Mouse (Mus musculus) testis, postnatal 10 days (tissue): ENCODE measurements around the gene Glipr1l3.
"Not testable (repeated sequence)": the region's sequence is repeated elsewhere in the genome, so short reads cannot be mapped to it uniquely, and the experiment has no call there.

Source experiments
- DNase-seq: peaks from one replicate; pipeline ENCODE4 v3.0.0; 2021; ENCODE audit warnings: low spot score

Glipr1l3 gene

DNA sequence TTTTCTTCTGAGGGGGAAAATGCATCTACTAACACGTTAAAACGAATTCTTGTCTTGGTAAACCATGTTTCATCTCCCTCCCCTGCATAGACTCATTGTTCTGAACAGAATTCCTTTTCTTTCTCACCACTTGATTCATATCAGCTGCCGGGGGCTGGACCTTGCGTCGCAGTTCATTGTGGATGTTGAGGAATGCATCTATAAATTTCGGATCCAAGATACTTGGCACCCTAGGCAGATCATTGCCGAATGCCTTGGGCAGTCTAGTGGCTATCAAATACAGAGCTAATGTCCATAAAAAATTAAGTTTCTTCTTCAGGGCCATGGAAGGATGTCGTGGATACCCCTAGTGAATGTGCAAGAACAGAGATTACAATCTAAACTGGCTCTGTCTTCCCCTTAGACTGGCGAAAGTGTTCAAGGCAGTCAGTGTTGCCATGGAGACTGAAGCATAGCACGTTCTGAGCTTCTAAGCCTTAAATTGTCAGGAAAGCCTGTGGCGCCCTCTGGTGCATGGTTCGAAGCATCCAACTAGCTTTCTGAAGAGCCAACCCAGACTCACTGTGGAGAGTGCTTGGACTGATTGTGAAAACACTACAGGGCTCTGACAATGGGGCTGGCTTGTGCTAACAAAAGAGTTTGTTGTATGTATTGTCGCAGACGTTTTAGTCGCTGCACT lies at the start of gene Glipr1l3:
TSS of gene Glipr1l3 (minus strand) at position 446 of the 679 bp plus-strand sequence.
- DNase-seq, result peak; percentile 80

DNA sequence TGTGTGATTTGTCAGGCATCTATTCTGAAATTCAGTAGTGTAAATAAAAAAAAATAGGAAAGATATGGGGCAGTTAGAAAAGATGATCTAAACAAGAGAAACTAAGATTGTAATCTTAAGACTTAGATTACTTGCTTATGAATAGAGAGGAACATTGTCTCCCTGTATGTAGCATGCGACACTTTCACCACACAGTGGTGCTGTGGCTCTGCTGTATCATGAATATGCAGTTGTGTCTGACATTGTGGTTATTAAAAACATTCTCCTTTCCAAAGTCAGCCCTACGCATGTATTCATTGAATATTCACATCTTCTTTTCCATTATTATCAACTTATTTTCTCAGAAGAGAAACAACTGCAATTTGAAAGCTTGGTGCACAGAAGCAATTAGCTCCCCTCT lies 43.3 kb upstream of the Glipr1l3 start:
- peak; percentile 47 for DNase-seq

DNA sequence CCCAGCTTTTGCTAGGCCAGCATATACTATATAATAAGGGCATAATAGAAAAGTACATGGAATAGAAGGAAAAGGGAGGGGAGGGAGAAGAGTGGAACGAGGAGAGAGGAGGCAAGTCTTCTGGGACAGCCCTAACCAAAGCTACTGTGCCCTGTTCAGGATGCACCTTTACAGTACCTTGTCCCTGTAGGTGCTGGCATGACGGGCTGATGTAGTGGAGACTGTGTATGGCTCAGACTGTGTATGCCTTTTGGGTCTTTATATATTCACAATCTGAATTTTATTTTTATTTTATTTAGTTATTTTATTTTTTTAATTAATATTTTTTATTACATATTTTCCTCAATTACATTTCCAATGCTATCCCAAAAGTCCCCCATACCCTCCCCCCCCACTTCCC lies 33.8 kb upstream of the Glipr1l3 start:
- not testable (repeated sequence) for DNase-seq

DNA sequence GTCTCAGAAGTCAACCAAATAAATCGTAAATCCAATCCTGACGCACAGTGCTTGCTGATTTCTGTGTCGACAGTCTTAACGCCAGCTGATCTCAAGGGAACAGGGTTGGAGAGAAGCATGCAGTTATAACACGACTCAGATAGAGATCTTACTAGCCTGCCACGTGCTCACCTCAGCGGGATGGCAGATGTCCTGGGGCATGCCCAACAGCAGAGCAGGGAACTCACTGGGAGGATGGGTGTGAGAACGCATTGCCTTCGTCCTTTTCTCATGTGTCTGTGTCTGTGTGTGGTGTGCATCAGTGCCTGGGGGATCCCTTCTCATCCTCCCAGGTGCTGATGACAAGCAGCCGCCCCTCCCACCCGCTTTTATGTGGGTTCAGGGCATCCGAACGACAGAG lies 16.9 kb upstream of the Glipr1l3 start:
- not testable (repeated sequence) for DNase-seq

DNA sequence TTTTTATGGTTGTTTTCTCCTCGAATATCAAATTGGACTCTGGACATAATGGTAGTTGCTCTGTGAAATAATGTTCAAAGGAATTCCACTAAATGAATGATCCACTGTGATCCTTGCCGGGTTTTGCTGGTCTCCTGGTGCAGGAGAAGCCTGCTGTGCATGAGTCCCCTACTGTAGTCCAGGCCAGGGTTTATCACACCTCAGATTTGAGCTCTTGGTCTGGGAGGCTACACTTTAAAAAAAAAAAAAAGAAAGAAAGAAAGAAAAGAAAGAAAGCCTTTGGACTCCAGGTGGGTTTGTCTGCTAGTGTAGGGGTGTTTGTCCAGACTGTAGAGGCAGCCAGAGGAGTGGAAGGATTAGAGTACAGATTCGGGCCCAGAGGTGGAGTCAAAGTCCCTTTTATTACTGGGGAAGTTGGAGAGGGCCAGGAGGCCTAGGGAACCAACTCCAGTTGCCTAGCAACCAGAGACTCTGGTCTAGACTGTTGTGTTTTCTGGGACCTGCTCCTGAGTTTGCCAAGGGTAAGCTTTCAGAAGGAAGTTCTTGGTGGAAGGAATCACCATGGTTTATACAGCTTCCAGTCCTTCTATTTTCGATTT lies 3.1 kb upstream of the Glipr1l3 start, which contains the start of gene Caps2:
TSS of gene Caps2 (plus strand) at position 454 of the 599 bp plus-strand sequence.
- DNase-seq, result no peak

DNA sequence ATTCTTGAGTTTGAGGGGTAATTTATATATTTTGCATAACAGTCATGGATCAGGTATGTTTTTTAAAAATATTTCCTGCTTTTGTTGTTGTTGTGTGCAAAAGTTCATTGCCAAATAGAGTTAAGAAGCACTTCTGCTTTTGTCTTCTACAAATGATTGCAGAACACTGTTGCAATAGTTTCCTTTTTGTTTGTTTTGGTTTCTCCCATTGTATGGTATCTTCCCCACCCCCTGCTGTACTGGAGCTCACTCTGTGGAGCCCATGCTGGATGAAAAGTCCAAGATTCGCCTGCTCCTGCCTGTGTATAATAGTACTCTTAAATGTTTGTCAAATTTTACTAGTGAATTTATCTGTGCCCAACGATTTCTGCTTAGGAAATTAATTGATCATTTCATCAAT lies 20.3 kb downstream of the Glipr1l3 start:
- no peak for DNase-seq

DNA sequence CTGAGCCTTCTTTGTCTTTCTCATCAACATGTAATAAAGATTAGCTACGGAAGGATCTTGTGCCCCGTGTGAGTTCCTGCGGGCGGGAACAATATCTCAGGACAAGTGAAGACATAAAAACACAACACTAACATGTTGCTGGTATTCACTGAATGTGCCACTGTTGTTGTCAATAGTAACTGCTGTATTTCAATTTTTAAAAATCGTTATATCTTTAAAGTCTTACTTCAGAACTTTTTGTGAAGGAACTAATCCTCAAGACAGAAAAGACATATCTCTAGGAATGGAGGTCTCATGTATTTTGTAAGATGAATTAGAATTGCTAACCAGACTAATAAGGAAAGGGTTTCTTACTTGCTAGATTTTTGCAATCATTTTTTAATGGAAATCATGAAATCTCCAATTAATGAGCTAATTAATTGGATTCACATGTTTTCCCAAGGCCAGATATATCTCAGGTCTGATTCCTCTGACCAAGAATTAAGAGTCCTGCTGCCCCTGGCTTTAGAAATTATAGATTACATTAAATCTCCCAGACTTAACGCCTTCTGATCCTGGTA lies 21.2 kb downstream of the Glipr1l3 start:
- DNase-seq, result no peak

DNA sequence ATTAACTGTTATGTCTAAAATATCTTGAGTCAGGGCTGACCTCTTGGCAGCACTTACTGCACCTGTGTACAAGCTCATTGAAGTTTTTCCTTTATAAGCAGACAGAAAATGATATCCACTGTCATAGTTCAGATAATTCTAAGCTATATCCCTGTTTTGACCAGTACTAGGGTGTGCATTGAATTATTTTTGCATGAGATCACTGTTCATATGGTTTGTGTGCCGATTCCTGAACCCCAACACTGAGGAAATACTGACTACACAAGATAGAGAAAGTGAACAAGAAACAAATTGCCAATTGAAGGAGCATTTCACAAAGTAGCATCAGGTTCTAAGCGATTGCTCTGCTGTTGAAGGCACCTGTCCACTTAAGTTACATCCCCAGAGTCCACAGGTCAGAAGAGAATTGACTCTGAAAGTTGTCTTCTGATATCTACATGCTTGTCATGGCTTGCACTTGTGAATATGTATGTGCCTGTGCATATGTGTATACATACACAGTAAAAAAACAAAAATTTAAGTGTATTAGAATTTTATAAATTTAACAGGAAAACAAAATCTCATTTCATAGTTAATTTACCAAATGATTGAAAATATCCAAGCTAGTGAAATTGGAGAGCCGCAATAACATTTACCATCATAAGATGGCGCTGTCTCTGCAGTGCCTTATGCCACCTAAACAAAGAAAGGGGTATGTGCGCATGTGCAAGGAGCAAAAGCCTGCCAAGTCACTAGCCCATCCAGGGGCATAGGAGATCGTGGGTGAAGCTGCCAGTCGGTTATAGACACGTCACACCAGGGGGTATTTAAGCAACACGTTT lies 21.9 kb downstream of the Glipr1l3 start:
- no peak for DNase-seq

DNA sequence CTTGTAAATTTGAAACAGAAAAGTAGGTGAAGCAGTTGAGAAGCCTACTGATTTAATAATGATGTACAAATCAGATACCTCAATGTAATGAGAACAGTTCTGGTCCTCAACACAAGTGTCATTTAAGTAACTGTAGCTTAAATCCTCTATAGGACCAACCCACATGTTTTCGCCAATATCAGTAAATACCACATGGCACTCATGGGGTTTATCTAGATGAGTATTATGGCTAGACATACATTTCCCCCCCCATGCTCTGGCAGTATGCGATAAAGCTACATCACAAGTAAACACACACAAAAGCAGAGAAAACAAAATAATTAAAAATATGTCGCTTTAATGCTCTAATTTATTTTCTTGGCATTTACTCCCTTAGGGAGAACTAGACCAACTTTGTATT lies 27.9 kb downstream of the Glipr1l3 start:
- no peak for DNase-seq

DNA sequence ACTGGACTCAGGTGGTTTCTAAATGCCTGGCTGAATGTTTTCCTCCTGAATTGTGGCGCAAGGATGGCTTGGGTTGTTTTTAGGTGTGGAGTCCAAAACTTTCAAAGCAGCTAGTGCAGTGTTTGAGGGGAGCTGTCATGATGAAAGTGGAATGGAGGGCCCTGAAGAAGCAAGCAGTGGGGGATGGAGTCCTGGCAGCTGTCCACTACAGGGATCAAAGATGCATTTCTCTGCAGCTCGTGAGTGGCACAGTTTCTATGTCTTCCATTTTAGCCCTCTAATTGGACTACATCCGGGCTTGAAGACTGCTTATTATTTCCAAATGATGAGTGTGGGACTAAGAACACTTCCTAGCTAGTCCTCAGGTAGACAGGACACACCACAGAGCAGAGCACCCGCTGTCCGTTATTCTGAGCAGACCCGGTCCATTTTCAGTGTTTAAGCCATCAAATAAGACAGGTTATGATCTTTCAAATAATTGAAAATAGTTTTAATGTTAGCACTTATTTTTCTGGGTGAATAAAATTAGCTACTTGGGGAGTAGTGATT lies 32.4 kb downstream of the Glipr1l3 start:
- not testable (repeated sequence) for DNase-seq

DNA sequence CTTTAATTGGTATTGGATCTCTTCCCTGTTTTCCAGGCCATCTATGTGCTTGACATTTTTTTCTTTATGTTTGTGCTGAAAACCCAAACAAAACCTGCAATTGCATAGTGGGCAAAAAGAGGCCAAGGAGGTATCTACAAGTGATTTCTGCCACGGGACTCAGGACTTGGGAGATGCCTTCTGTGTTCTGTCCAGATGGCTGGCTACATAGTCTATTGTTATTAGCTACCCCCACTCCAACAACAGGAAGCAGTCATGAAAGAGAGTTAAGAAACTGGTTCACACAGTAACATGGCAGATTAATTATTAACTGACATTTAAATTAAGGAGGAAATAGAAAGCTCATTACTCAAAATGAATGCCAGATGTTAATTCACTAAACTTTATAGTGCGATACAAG lies 35.0 kb downstream of the Glipr1l3 start:
- DNase-seq, result not testable (repeated sequence)

DNA sequence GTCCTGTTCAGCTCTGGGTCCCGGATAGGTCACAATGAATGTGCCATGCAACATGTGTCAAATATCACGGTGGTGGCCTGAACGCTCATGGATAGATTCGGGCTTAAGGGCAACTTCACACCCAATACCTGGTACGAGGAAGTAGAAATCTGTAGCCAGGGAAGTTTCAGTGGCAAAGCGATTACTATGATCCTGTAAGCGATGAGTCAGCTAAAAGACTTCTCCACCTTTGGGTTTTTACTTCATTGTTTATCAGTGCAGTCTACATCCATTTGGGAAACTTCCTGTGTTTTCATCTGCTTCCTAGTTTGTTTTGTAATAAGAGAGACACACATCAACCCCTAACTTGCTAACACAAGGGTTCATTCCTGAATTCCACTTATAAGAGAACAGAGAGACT lies 49.7 kb downstream of the Glipr1l3 start:
- DNase-seq, result no peak

DNA sequence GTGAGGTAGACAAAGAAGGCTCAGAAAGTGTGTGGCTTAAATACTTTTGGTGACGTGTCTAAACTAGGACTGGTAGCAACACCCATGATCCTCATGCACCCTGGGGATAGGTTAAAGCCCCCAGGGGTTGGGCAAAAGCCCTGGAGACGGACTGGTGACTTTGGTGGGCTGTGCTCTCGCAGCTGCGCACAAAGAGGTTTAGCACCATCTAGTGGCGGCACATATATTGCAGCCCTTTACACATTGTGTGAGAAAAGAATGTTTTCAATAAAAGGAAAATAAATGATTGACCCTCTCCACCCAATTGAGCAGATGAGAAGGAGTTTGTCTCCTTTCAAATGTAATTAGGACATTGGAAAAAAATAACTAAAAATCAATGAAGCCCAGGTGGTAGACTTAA lies 54.3 kb downstream of the Glipr1l3 start:
- DNase-seq, result peak; percentile 70
